Mouse (Mus musculus): ENCODE data around the gene Kif1a.
A peak's percentile ranks its signal among the peaks of the same experiment; 100 is the strongest.

Kif1a gene

GRCm38 (mm10) chr1:93098956-93099355 is 2.8 kb downstream of the Kif1a start:
- no peak for ATAC-seq (ENCODE audit: low TSS enrichment)

GRCm38 (mm10) chr1:93092582-93092981 is 9.2 kb downstream of the Kif1a start:
- ATAC-seq (ENCODE audit: low TSS enrichment): no peak

- no peak for ATAC-seq (ENCODE audit: low TSS enrichment)
These were observed 16.6 kb downstream of the Kif1a start for GRCm38 (mm10) chr1:93085136-93085535.

- peak; percentile 53 for ATAC-seq (ENCODE audit: low TSS enrichment)
These were observed 18.1 kb downstream of the Kif1a start for GRCm38 (mm10) chr1:93083420-93084285.

GRCm38 (mm10) chr1:93082121-93082520 is 19.6 kb downstream of the Kif1a start:
- no peak for ATAC-seq (ENCODE audit: low TSS enrichment)

- ATAC-seq (ENCODE audit: low TSS enrichment): peak; percentile 35
These were observed 20.7 kb downstream of the Kif1a start for GRCm38 (mm10) chr1:93080930-93081589.

GRCm38 (mm10) chr1:93079602-93080001 is 22.1 kb downstream of the Kif1a start:
- no peak; the same call in 1 of the 2 replicates for ATAC-seq (ENCODE audit: low TSS enrichment)

GRCm38 (mm10) chr1:93072279-93072865 is 29.4 kb downstream of the Kif1a start:
- ATAC-seq (ENCODE audit: low TSS enrichment): no peak

GRCm38 (mm10) chr1:93071487-93071971 is 30.2 kb downstream of the Kif1a start:
- peak; percentile 66 for ATAC-seq (ENCODE audit: low TSS enrichment)

- ATAC-seq (ENCODE audit: low TSS enrichment): no peak
These were observed 30.9 kb downstream of the Kif1a start for GRCm38 (mm10) chr1:93070881-93071280.

GRCm38 (mm10) chr1:93068553-93068952 is 33.2 kb downstream of the Kif1a start:
- ATAC-seq (ENCODE audit: low TSS enrichment): no peak

GRCm38 (mm10) chr1:93065654-93066053 is 36.1 kb downstream of the Kif1a start:
- ATAC-seq (ENCODE audit: low TSS enrichment): no peak

GRCm38 (mm10) chr1:93063694-93064093 is 38.1 kb downstream of the Kif1a start:
- ATAC-seq (ENCODE audit: low TSS enrichment): peak; percentile 24; the same call in 1 of the 2 replicates

- ATAC-seq (ENCODE audit: low TSS enrichment): no peak
These were observed 50.5 kb downstream of the Kif1a start for GRCm38 (mm10) chr1:93051124-93051833.

- ATAC-seq (ENCODE audit: low TSS enrichment): no peak
These were observed 51.7 kb downstream of the Kif1a start for GRCm38 (mm10) chr1:93050071-93050470.

GRCm38 (mm10) chr1:93046153-93046789 is 55.5 kb downstream of the Kif1a start:
- ATAC-seq (ENCODE audit: low TSS enrichment): no peak

GRCm38 (mm10) chr1:93035981-93036380 is 65.8 kb downstream of the Kif1a start:
- ATAC-seq (ENCODE audit: low TSS enrichment): no peak

GRCm38 (mm10) chr1:93033989-93034388 is 67.8 kb downstream of the Kif1a start:
- no peak for ATAC-seq (ENCODE audit: low TSS enrichment)

GRCm38 (mm10) chr1:93031199-93031598 is 70.6 kb downstream of the Kif1a start:
- peak; percentile 58 for ATAC-seq (ENCODE audit: low TSS enrichment)

GRCm38 (mm10) chr1:93030060-93030459 is 71.7 kb downstream of the Kif1a start:
- no peak for ATAC-seq (ENCODE audit: low TSS enrichment)

- ATAC-seq (ENCODE audit: low TSS enrichment): no peak
These were observed 72.4 kb downstream of the Kif1a start for GRCm38 (mm10) chr1:93029387-93029786.

Data from frontal cortex, adult (tissue).